Mouse (Mus musculus): ENCODE measurements at regions not wholly inside any gene's neighbourhood (a gene's known extent, or its start where the extent isn't known, plus 50 kb on each side); places are given as distances from the start of the nearest gene placed in this dataset.

DNA sequence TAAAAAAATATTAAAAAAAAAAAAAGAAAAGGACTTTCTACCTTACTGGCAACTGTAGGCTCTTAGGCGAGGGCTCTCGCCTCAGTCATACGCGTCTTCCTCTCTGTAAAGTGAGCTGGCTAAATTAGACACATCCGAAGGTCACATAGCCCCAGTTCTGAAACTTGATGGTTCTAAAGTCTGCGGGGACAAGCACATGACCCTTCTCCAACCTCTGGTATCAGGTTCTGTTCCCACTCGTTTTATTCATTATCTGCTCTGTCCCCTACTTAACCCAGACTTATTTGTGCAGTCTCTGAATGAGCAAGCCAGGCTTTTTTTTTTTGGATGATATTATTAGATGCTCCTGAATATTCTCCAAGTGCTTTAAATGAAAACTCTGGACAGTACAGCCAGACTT is 125.4 kb downstream of the Tnfrsf21 start:
- TF ChIP-seq CTCF (IDR thresholded peaks at IDR 0.05; ENCODE audit: control insufficient read depth, insufficient read depth, insufficient read length) = no peak
- no peak for TF ChIP-seq USF1 (IDR thresholded peaks at IDR 0.05; ENCODE audit: low read depth)
- no peak for TF ChIP-seq MYOG (IDR thresholded peaks at IDR 0.05; ENCODE audit: control insufficient read depth, extremely low read depth, insufficient read length)
- no peak for TF ChIP-seq CEBPB (IDR thresholded peaks at IDR 0.05; ENCODE audit: low read depth)
- TF ChIP-seq MYOD1 (IDR thresholded peaks at IDR 0.05; ENCODE audit: control insufficient read depth, insufficient read length, low read depth) = no peak
- no peak for TF ChIP-seq MAX (IDR thresholded peaks at IDR 0.05)
- TF ChIP-seq FOSL1 (IDR thresholded peaks at IDR 0.05; ENCODE audit: insufficient read depth, low read length, poor library complexity, severe bottlenecking) = no peak

Data from C2C12 (cell line).